Mouse (Mus musculus) T-helper 1 cell (primary cell): ENCODE results near the gene Jmy.

Source experiments
- in situ Hi-C: fragments of 300-600 bp; cut with MboI, MseI; formaldehyde crosslinking; loops from one replicate; pipeline ENCODE4 v1.15.1; 2025; ENCODE audit warnings: high pct_unique_total_duplicates

The Jmy gene

DNA sequence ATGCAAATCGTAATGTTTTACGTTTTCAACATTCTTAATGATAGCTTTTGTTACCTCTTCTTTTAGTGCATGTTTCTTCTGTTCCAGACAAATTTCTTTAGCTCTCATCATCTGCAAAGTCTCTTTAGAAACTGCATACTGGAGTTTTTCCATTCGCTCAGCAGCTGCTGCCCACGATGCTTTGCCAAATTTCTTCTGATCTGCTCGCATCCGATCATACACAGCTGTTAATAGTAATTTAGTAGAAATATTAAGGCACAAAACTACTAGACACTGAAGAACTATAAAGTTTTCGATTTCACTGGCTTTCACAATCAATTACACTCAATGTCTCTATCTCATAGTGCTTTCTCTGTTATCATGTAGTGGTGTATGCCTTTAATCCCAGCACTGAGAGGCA lies 40.0 kb downstream of the Jmy start:
- in situ Hi-C loops = no loop called here

GRCm38 (mm10) chr13:93458616-93459015 lies 41.0 kb downstream of the Jmy start:
- in situ Hi-C loops = no loop called here

GRCm38 (mm10) chr13:93453275-93453674 lies 46.3 kb downstream of the Jmy start:
- in situ Hi-C loops = no loop called here

GRCm38 (mm10) chr13:93440167-93440566 lies 59.4 kb downstream of the Jmy start:
- in situ Hi-C loops = no loop called here

GRCm38 (mm10) chr13:93429205-93429604 lies 70.4 kb downstream of the Jmy start:
- in situ Hi-C loops = no loop called here

DNA sequence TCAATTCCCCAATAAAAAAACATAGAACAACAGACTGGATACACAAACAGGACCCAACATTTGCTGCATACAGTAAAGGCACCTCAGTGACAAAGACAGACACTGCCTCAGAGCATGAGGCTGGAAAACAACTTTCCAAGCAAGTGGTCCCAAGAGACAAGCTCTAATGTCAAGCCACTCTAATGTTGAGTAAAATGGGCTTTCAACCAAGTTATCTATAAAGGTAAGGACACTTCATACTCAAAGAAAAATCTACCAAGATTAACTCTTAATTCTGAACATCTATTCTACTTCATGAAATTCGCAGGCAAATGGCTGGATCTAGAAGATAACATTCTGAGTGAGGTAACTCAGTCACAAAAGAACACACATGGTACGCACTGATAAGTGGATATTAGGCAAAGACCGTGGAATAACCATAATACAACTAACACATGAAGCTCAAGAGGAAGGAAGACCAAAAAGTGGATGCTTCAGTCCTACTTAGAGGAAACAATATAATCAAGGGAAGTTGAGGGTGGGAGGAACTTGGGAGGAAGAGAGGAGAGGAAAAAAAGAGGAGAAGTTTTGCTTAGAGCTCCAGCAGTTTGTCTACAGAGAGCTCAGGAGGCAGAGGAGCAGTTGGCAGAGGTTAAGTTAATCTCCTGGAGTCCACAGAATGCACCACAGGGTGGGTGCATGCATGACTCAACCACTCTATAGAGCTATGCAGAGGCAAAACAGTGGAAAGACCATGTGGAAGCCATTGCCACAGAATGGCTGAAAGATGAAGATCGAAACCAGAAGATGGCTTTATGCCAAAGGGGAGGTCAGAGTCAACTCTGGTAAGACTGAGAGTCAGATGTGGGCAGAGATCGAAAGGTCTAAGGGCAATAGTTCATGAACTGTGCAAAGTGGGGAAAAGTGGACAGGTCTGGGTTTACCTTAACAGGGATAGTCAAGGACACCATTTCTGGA lies 71.4 kb downstream of the Jmy start:
- in situ Hi-C loops = no loop called here

- in situ Hi-C loops = no loop called here
These were observed 76.4 kb downstream of the Jmy start for GRCm38 (mm10) chr13:93423224-93423623.

DNA sequence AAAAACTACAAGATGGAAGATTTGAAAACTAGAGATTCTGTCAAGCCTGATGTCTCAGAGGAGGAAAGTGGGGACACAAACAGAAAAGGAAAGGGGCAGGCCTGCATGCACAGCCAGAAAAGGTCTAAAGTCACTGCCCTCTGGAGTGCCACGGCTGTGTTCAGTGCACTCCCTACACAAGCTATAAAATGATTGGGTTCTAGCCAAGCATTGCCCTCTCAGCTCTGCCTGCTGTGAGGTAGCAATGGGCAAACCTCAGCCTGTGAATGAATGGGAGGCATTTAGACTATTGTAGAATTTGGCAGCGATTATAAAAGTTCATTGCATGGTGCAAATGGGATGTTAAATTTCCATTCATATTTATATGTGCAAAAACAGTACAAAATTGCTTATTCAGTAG lies 79.8 kb downstream of the Jmy start:
- in situ Hi-C loops = loop anchor here (5.0 kb wide), 1 partner anchor 63 kb away; no protein-coding TSS in a partner anchor

GRCm38 (mm10) chr13:93418292-93418691 lies 81.3 kb downstream of the Jmy start:
- in situ Hi-C loops = loop anchor here (5.0 kb wide), 1 partner anchor 64 kb away; no protein-coding TSS in a partner anchor

- in situ Hi-C loops = loop anchor here (5.0 kb wide), 1 partner anchor 67 kb away; no protein-coding TSS in a partner anchor
These were observed 84.6 kb downstream of the Jmy start for GRCm38 (mm10) chr13:93415055-93415454.

DNA sequence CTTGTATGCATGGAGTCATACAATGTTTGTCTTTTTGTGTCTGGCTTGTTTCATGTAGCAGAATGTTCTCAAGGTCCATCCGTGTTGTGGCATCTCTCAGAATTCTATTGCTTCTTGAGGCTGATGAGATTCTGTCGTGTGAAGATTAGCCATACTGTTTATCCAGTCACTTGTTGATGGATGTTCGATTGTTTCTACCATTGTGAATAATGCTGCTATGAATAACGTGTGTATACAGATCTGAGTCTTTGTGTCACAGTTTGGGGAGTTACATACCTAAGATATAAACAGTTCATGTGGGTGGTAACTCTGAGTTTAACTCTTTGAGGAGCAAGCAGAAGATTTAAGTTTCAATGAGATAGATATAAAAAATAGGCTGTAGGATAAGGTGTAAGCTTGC lies 89.3 kb downstream of the Jmy start:
- in situ Hi-C loops = no loop called here

GRCm38 (mm10) chr13:93406855-93407254 lies 92.8 kb downstream of the Jmy start:
- in situ Hi-C loops = no loop called here

DNA sequence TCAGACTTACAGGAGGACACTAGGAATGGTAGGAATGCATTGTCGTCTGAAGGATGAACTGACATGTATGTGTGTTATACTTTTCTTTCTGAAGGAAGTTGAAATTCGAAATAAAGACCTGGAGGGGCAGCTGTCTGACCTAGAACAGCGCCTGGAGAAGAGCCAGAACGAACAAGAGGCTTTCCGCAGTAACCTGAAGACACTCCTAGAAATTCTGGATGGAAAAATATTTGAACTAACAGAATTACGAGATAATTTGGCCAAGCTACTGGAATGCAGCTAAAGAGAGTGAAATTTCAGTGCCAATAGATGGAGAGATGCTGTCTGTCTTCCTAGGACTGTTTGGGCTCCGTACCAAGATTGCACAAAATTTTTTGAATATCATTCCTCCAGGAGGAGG lies 97.7 kb downstream of the Jmy start:
- in situ Hi-C loops = no loop called here

GRCm38 (mm10) chr13:93399710-93400216 lies 99.8 kb downstream of the Jmy start:
- in situ Hi-C loops = no loop called here

GRCm38 (mm10) chr13:93389242-93389625 lies 110.4 kb downstream of the Jmy start:
- in situ Hi-C loops = loop anchor here (10.0 kb wide), 1 partner anchor 366 kb away; no protein-coding TSS in a partner anchor

- in situ Hi-C loops = loop anchor here (10.0 kb wide), 1 partner anchor 366 kb away; no protein-coding TSS in a partner anchor
These were observed 110.9 kb downstream of the Jmy start for GRCm38 (mm10) chr13:93388594-93389241.

- in situ Hi-C loops = loop anchor here (10.0 kb wide), 1 partner anchor 367 kb away; no protein-coding TSS in a partner anchor
These were observed 112.2 kb downstream of the Jmy start for GRCm38 (mm10) chr13:93387440-93387839.

DNA sequence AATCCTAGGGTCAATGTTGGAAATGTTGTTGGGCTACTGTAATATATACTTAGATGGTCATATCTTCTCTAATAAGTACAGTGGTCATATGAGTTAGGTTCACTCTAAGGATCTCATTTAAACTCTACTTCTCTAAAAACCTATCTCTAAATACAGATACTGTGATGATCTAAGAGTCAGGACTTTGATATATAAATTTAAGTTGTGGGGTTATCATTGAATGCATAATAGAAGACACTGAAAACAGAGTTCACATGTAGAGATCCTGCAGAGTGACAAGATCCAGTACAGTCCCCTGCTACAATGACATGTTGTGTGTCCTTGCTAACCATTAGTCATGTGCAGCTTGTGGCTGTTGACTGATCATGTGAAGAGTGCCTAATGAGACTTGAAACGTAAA lies 114.5 kb downstream of the Jmy start:
- in situ Hi-C loops = loop anchor here (10.0 kb wide), 1 partner anchor 370 kb away; no protein-coding TSS in a partner anchor

DNA sequence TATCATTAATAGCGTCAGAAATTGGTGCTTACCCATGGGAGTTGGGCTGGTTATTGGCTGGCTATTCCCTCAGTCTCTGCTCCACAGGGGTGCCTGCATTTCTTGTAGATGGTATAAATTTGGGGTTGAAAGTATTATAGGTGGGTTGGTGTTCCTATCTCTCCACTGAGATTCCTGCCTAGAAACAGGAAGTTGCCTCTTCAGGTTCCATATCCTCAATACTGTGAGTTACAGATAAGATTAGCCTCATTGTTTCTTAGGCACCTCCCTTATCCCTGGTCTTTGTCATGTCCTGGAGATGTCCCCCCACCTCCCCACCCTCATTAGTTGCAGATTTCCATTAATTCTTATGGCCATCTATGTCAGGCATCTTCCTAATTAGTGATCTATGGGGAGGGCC lies 115.1 kb downstream of the Jmy start:
- in situ Hi-C loops = loop anchor here (10.0 kb wide), 1 partner anchor 370 kb away; no protein-coding TSS in a partner anchor

DNA sequence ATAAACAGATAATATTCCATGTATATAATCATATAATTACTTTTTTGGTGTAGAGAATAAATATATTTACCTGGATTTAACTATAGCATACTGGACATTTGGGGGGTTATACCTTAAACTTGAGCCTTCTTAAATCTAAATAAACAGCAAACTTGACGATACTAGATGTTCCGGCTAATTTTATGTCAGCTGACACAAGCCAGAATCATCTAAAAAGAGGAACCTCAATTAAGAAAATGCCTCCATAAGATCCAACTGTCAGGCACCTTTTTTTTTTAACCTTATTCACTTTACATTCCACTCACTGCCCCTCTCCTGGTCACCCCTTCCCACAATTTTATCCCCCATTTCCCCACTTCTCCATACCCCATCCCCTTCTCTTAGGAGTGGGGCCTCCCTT lies 116.0 kb downstream of the Jmy start:
- in situ Hi-C loops = loop anchor here (10.0 kb wide), 1 partner anchor 371 kb away; no protein-coding TSS in a partner anchor

- in situ Hi-C loops = loop anchor here (10.0 kb wide), 1 partner anchor 372 kb away; no protein-coding TSS in a partner anchor
These were observed 116.5 kb downstream of the Jmy start for GRCm38 (mm10) chr13:93383092-93383491.

DNA sequence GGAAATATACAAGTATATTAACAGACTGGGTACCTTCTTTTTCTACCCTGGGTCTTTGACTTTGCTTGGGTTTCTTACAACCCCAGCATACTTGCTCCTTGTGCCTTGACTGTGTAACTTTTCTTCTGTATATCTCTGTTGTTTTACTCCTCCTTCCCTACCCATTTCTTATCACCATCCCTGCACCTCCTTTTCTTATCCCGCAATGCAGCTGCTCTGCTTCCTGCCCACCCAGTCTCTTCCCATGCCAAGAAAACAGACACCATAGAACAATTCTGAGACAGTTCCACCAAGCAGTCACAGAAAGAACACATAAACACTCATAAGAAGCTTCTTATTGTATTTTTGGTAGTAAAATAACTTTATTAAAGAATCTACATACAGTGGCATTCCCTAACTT lies 118.3 kb downstream of the Jmy start:
- in situ Hi-C loops = loop anchor here (10.0 kb wide), 1 partner anchor 374 kb away; no protein-coding TSS in a partner anchor
